In genomic region chr17:6748779-6749464, GRCm38 (mm10) we compare ENCODE assay signal across 11 mouse cellular contexts. TPM values are rescaled to one million over a fixed set of nuclear protein-coding genes. Genes with fewer than 3 reads are reported as not detected.
DNase-seq lines count a peak whose midpoint lies in the region; ATAC-seq and TF ChIP-seq lines count a peak whose summit lies in the region.
"Had no signal": no experiment of that assay in that cellular context is flagged by ENCODE, and none has a peak within 500 bp of the region (broad histone marks: within the 10 kb centered on the region; RNA-seq: fewer than 3 reads in every experiment).

No protein-coding gene starts in this region.

- peaks cover 100% of the 10 kb centered on the region for H3K36me3 ChIP-seq in E14TG2a.4 (ENCODE audit: insufficient read depth, low read length)
- H3K36me3 ChIP-seq in lung, postnatal 0 days (ENCODE audit: insufficient read depth, low read length): 0 out of 2 replicates have a peak, but pooled peaks cover 17% of the 10 kb centered on the region

- peak; percentile 17 for ATAC-seq in lung, postnatal 0 days
- ATAC-seq in erythroid progenitor cell, adult 5-6 weeks (replicated peaks; ENCODE audit: low FRiP score, poor library complexity, severe bottlenecking): no peak

- H3K4me1 ChIP-seq in E14TG2a.4 (replicated peaks; ENCODE audit: low read depth, low read length): no peaks in the 10 kb centered on the region
- H3K4me1 ChIP-seq in lung, postnatal 0 days (ENCODE audit: insufficient read depth, low read depth, low read length): peaks cover 5% of the 10 kb centered on the region; the same call in 1 of the 2 replicates
- H3K4me1 ChIP-seq in cerebellum, adult 2 months (ENCODE audit: control insufficient read depth, insufficient read depth, low read length): no peaks in the 10 kb centered on the region

- 50% methylated on average over 17 of the region's 17 CpGs for WGBS in lung, postnatal 0 days
- WGBS in cerebellum, adult 2 months: 70% methylated on average over 17 of the region's 17 CpGs

- H3K9ac ChIP-seq in lung, postnatal 0 days (replicated peaks; ENCODE audit: low read depth): no peak overlapping the region
- H3K9ac ChIP-seq: neural tube, embryonic 13.5 days had no signal

- TF ChIP-seq CTCF in gastrocnemius, adult 2 months (IDR thresholded peaks at IDR 0.05): no peak
- no peak for TF ChIP-seq CTCF in E14TG2a.4 (conservative IDR thresholded peaks at IDR 0.05; ENCODE audit: low read length)
- TF ChIP-seq CTCF in lung, postnatal 0 days (IDR thresholded peaks at IDR 0.05): no peak
- TF ChIP-seq CTCF in cerebellum, adult 2 months (IDR thresholded peaks at IDR 0.05; ENCODE audit: borderline replicate concordance, insufficient read depth, low read depth, low read length): no peak

- no peak overlapping the region; the same call in 1 of the 2 replicates for H3K27ac ChIP-seq in gastrocnemius, adult 2 months
- H3K27ac ChIP-seq in lung, postnatal 0 days (ENCODE audit: low read length): peak overlapping the region; percentile 54; the same call in 1 of the 2 replicates
- no peak overlapping the region for H3K27ac ChIP-seq in cerebellum, adult 2 months (ENCODE audit: insufficient read depth, low read length)
- H3K27ac ChIP-seq: neural tube, embryonic 13.5 days had no signal

- H3K9me3 ChIP-seq in E14TG2a.4 (ENCODE audit: low read length): peaks cover 100% of the 10 kb centered on the region
- H3K9me3 ChIP-seq in lung, postnatal 0 days (ENCODE audit: low read length): no peaks in the 10 kb centered on the region
- H3K9me3 ChIP-seq: neural tube, embryonic 13.5 days had no signal

- H3K27me3 ChIP-seq in E14TG2a.4 (ENCODE audit: insufficient read depth, low read length): no peaks in the 10 kb centered on the region
- no peaks in the 10 kb centered on the region for H3K27me3 ChIP-seq in lung, postnatal 0 days (replicated peaks; ENCODE audit: insufficient read depth, low read length)
- H3K27me3 ChIP-seq in cerebellum, adult 2 months (ENCODE audit: control insufficient read depth, insufficient read depth, low read length): no peaks in the 10 kb centered on the region
- H3K27me3 ChIP-seq: neural tube, embryonic 13.5 days had no signal

- no peak for TF ChIP-seq POLR2A in cerebellum, adult 2 months (IDR thresholded peaks at IDR 0.05; ENCODE audit: borderline replicate concordance, insufficient read depth, low read length)

- no peak for TF ChIP-seq EP300 in lung, postnatal 0 days (IDR thresholded peaks at IDR 0.05)

- H3K4me3 ChIP-seq in gastrocnemius, adult 2 months: peak overlapping the region; percentile 48
- H3K4me3 ChIP-seq in E14TG2a.4 (replicated peaks; ENCODE audit: low read length): peak overlapping the region; percentile 5; the same call in 1 of the 2 replicates
- H3K4me3 ChIP-seq in lung, postnatal 0 days (ENCODE audit: low read depth, low read length): no peak overlapping the region
- no peak overlapping the region for H3K4me3 ChIP-seq in cerebellum, adult 2 months (replicated peaks; ENCODE audit: insufficient read depth, low read depth, low read length)
- H3K4me3 ChIP-seq: neural tube, embryonic 13.5 days had no signal

- intact Hi-C loops in gastrocnemius, adult 2 months (cut with DNase I): no loop called here
- intact Hi-C loops in gastrocnemius, postnatal 14 days (cut with DNase I; ENCODE audit: low total_unique reads): no loop called here

- DNase-seq in gastrocnemius, adult 2 months: peak; percentile 51
- no peak for DNase-seq in gastrocnemius, postnatal 14 days
- DNase-seq in heart, adult 18-20 months: peak; percentile 51 to 61
- peak; percentile 64 for DNase-seq in lung, postnatal 0 days (ENCODE audit: low spot score)
- DNase-seq in cerebellum, postnatal 36 days: no peak
- DNase-seq in cerebellum, adult 2 months: no peak
- DNase-seq: cerebellum, adult 9-10 months; kidney, adult 9 months had no signal

- no peak overlapping the region; the same call in 1 of the 2 replicates for H3K4me2 ChIP-seq in lung, postnatal 0 days (replicated peaks; ENCODE audit: low read depth, low read length)
- H3K4me2 ChIP-seq: neural tube, embryonic 13.5 days had no signal

RNA-seq across cellular contexts. Expression of gene Ezr, which starts 33.7 kb away (rescaled TPM):
- 1 to 10 TPM; 1.5 to 1.9 TPM for total RNA-seq in gastrocnemius, adult 2 months (2021)
- 10 to 100 TPM; 10.3 to 16.5 TPM for total RNA-seq in gastrocnemius, postnatal 14 days (2021)
- 10 to 100 TPM; 32.5 to 36.9 TPM for total RNA-seq in heart, adult 18-20 months (2021)
- polyA plus RNA-seq in lung, postnatal 0 days (2015; fragmentation: Nextera tagmentation; extraction: Ambion mirVana): 275 and 288 TPM in 2 replicates
- total RNA-seq in erythroid progenitor cell, adult 5-6 weeks (2015; ENCODE audit: low replicate concordance): 59.5 and 69.6 TPM in 2 replicates
- 196 and 254 TPM in 2 replicates for total RNA-seq in erythroid progenitor cell, adult 5-6 weeks (2017; ENCODE audit: low replicate concordance)
- polyA plus RNA-seq in cerebellum, adult 2 months (2012; rRNA removed): 12.1 and 16.1 TPM in 2 replicates

Comparison
In these comparisons a context has a peak if more than half of its experiments do, and no peak if none do; other contexts are left out.
1. DNase-seq: peak in gastrocnemius, adult 2 months (single experiment), heart, adult 18-20 months (2 of 2) and lung, postnatal 0 days (single experiment); none in gastrocnemius, postnatal 14 days (single experiment), cerebellum, postnatal 36 days (0 of 2) and cerebellum, adult 2 months (0 of 2).
2. H3K4me3 ChIP-seq: peak in gastrocnemius, adult 2 months (single experiment) and E14TG2a.4 (single experiment); none in lung, postnatal 0 days (single experiment) and cerebellum, adult 2 months (single experiment).